Mouse (Mus musculus): Measurements from ENCODE around the gene Tmc6.

GRCm38 (mm10) chr11:117823411-117823810 lies 41.4 kb upstream of the Tmc6 start:
- TF ChIP-seq POLR2A (IDR thresholded peaks at IDR 0.05; ENCODE audit: borderline replicate concordance, extremely low read depth, low read depth, low read length) (no peak), CTCF (IDR thresholded peaks at IDR 0.05; ENCODE audit: insufficient read depth, low read length) (no peak)
